Mouse (Mus musculus): ENCODE measurements around the gene Tbkbp1.

DNA sequence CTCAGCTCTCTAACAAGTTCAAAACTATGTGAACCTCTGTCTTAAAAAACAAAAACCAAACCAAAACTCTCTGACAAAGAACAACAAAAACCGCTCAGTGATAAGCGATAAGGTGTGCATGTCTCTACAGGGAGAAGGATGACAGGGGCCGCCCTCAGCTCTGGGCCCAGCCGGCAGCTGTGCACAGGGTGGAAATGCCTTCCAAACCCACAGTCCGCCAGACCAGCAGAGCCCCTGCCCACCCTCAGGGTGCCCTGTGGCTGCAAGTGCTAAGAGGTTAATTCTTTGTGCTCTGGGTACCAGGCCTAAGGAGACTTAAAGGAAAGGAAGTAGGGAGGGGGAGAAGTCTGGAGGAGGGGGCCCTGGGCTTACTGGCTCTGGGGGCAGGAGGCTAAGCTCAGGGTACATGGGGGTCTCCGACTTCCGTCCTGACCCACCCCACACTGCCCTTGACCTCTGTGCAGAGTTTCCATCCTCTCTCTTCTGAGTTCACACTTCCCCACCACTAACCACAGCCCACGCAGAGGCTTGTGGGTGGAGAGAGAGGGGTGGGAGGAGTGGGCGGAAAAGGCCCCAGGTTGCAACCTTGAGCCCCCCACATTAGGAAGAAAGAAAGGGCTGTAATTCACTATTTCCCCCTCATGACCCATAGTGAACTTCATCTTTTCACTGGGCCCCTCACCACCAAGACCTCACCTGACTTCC, 7.9 kb downstream of the Tbkbp1 start:
- TF ChIP-seq CTCF (IDR thresholded peaks at IDR 0.05; ENCODE audit: insufficient read depth, low read depth, low read length): no peak
- no peak for TF ChIP-seq POLR2A (IDR thresholded peaks at IDR 0.05; ENCODE audit: insufficient read depth, low read depth, low read length)
